In the genomic region with DNA sequence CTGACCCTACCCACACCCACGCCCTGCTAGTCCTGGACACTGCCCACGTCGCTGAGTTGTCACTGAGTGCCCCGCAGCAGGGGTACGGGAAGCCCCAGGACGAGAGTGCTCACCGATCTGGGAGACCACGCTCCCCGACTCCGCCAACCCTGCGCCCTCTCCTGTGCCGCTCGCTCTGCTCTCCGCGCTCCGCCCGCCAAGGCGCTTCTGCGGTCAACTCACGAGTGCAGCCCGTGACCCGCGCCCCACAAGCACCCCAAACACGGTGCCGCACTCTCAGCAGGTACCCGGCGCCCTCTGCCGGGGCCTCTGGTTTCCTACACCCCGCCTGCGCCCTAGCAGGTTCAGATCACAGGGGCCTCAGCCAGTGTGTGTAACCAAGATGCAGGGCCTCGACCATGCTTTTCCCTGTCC, we compare ENCODE assay signal across 8 mouse cellular contexts. TPM values are rescaled to one million over a fixed set of nuclear protein-coding genes. Genes with fewer than 3 reads are reported as not detected.
DNase-seq lines count a peak whose midpoint lies in the region; ATAC-seq and TF ChIP-seq lines count a peak whose summit lies in the region.

A gene (minus strand): TSS at position 258 of the 414 bp plus-strand sequence.

- H3K4me1 ChIP-seq in embryonic facial prominence, embryonic 15.5 days, result peaks cover 13% of the 10 kb centered on the region
- H3K4me1 ChIP-seq in heart, embryonic 14.5 days (ENCODE audit: control insufficient read depth in 2 of 2, insufficient read depth in 2 of 2, low read length in 2 of 2), result no peaks in the 10 kb centered on the region
- no peaks in the 10 kb centered on the region for H3K4me1 ChIP-seq in liver, embryonic 14.5 days (replicated peaks; ENCODE audit: control insufficient read depth in 2 of 2, insufficient read depth in 2 of 2, low read length in 1 of 2)
- H3K4me1 ChIP-seq in neural tube, embryonic 11.5 days (ENCODE audit: control insufficient read depth, insufficient read depth, low read length), result peaks cover 3% of the 10 kb centered on the region; the same call in 1 of the 2 replicates
- no peaks in the 10 kb centered on the region for H3K4me1 ChIP-seq in stomach, postnatal 0 days (replicated peaks; ENCODE audit: control insufficient read depth, insufficient read depth)

- peak within 1 kb of the TSS; percentile 47 for H3K4me3 ChIP-seq in embryonic facial prominence, embryonic 15.5 days (replicated peaks)
- H3K4me3 ChIP-seq in heart, embryonic 14.5 days (ENCODE audit: control insufficient read depth in 1 of 2, insufficient read depth in 1 of 2, low read depth in 1 of 2, low read length in 2 of 2), result peak within 1 kb of the TSS; percentile 51 to 53
- H3K4me3 ChIP-seq in liver, embryonic 14.5 days (ENCODE audit: insufficient read depth in 1 of 2, low read depth in 2 of 2, low read length in 2 of 2), result no peak within 1 kb of the TSS
- H3K4me3 ChIP-seq in neural tube, embryonic 11.5 days (ENCODE audit: low read depth, low read length), result peak within 1 kb of the TSS; percentile 47
- peak within 1 kb of the TSS; percentile 37 for H3K4me3 ChIP-seq in stomach, postnatal 0 days (ENCODE audit: low read depth, low read length)

- no peak for TF ChIP-seq EP300 in liver, embryonic 14.5 days (IDR thresholded peaks at IDR 0.05; ENCODE audit: low read depth)
- TF ChIP-seq EP300 in stomach, postnatal 0 days (optimal IDR thresholded peaks at IDR 0.05), result no peak

- peak within 1 kb of the TSS; percentile 88 for H3K4me2 ChIP-seq in embryonic facial prominence, embryonic 15.5 days (replicated peaks)
- peak within 1 kb of the TSS; percentile 96 for H3K4me2 ChIP-seq in heart, embryonic 14.5 days (ENCODE audit: low read length)
- peak within 1 kb of the TSS; percentile 45 for H3K4me2 ChIP-seq in liver, embryonic 14.5 days (ENCODE audit: low read depth)
- peak within 1 kb of the TSS; percentile 100 for H3K4me2 ChIP-seq in neural tube, embryonic 11.5 days (ENCODE audit: low read depth)
- peak within 1 kb of the TSS; percentile 68 for H3K4me2 ChIP-seq in stomach, postnatal 0 days (replicated peaks; ENCODE audit: low read depth)

- no peak within 1 kb of the TSS for H3K27ac ChIP-seq in embryonic facial prominence, embryonic 15.5 days (replicated peaks)
- H3K27ac ChIP-seq in heart, embryonic 14.5 days (replicated peaks in 1 of 2; ENCODE audit: control insufficient read depth in 1 of 2, insufficient read depth in 1 of 2, low read depth in 2 of 2, low read length in 2 of 2), result no peak within 1 kb of the TSS
- no peak within 1 kb of the TSS for H3K27ac ChIP-seq in liver, embryonic 14.5 days
- no peak within 1 kb of the TSS for H3K27ac ChIP-seq in neural tube, embryonic 11.5 days (ENCODE audit: low read depth, low read length)
- H3K27ac ChIP-seq in stomach, postnatal 0 days (replicated peaks), result no peak within 1 kb of the TSS

- peak; percentile 48 for DNase-seq in 416B (ENCODE audit: low read depth)
- DNase-seq in adrenal gland, postnatal 4 days (ENCODE audit: low spot score in 2 of 2), result peak; percentile 30 to 52
- DNase-seq in kidney, postnatal 4 days, result peak; percentile 78 to 82
- no peak for DNase-seq in liver, embryonic 14.5 days (ENCODE audit: low read depth in 3 of 3, low spot score in 3 of 3)
- peak; percentile 81 for DNase-seq in neural tube, embryonic 11.5 days (ENCODE audit: low spot score)
- peak; percentile 78 for DNase-seq in stomach, postnatal 0 days (ENCODE audit: low spot score)

- no peak within 1 kb of the TSS; the same call in 1 of the 2 replicates for H3K9ac ChIP-seq in embryonic facial prominence, embryonic 15.5 days
- H3K9ac ChIP-seq in heart, embryonic 14.5 days (ENCODE audit: low read length), result peak within 1 kb of the TSS; percentile 62
- H3K9ac ChIP-seq in liver, embryonic 14.5 days (replicated peaks), result no peak within 1 kb of the TSS
- H3K9ac ChIP-seq in neural tube, embryonic 11.5 days (ENCODE audit: low read length), result peak within 1 kb of the TSS; percentile 54
- peak within 1 kb of the TSS; percentile 35; the same call in 1 of the 2 replicates for H3K9ac ChIP-seq in stomach, postnatal 0 days (ENCODE audit: low read length)

- peak; percentile 74 for TF ChIP-seq CTCF in liver, embryonic 14.5 days (IDR thresholded peaks at IDR 0.05; ENCODE audit: low read depth)
- TF ChIP-seq CTCF in stomach, postnatal 0 days (IDR thresholded peaks at IDR 0.05; ENCODE audit: low read depth), result peak; percentile 84

- peak; percentile 47; the same call in 1 of the 2 replicates for ATAC-seq in embryonic facial prominence, embryonic 15.5 days (ENCODE audit: insufficient number of reproducible peaks, low FRiP score, low TSS enrichment, low read depth)
- peak; percentile 39; the same call in 1 of the 2 replicates for ATAC-seq in heart, embryonic 14.5 days (ENCODE audit: insufficient number of reproducible peaks, insufficient read depth, low FRiP score, low read depth)
- no peak for ATAC-seq in liver, embryonic 14.5 days (ENCODE audit: insufficient read depth)
- ATAC-seq in neural tube, embryonic 11.5 days (ENCODE audit: insufficient read depth, low FRiP score, low TSS enrichment), result no peak; the same call in 1 of the 2 replicates
- ATAC-seq in stomach, postnatal 0 days (ENCODE audit: low FRiP score, low TSS enrichment), result peak; percentile 71

- peaks cover 34% of the 10 kb centered on the region for H3K27me3 ChIP-seq in embryonic facial prominence, embryonic 15.5 days
- H3K27me3 ChIP-seq in heart, embryonic 14.5 days (ENCODE audit: control insufficient read depth, insufficient read depth, low read length), result peaks cover 30% of the 10 kb centered on the region
- H3K27me3 ChIP-seq in liver, embryonic 14.5 days (ENCODE audit: control insufficient read depth, insufficient read depth, low read length), result peaks cover 7% of the 10 kb centered on the region
- H3K27me3 ChIP-seq in neural tube, embryonic 11.5 days (ENCODE audit: control insufficient read depth, insufficient read depth, low read length), result peaks cover 11% of the 10 kb centered on the region
- H3K27me3 ChIP-seq in stomach, postnatal 0 days (ENCODE audit: control insufficient read depth, insufficient read depth, low read length), result peaks cover 8% of the 10 kb centered on the region; the same call in 1 of the 2 replicates

- H3K9me3 ChIP-seq in embryonic facial prominence, embryonic 15.5 days (replicated peaks), result no peaks in the 10 kb centered on the region
- H3K9me3 ChIP-seq in heart, embryonic 14.5 days (ENCODE audit: control insufficient read depth, low read length), result no peaks in the 10 kb centered on the region
- no peaks in the 10 kb centered on the region for H3K9me3 ChIP-seq in liver, embryonic 14.5 days (ENCODE audit: control insufficient read depth, low read length)
- no peaks in the 10 kb centered on the region for H3K9me3 ChIP-seq in neural tube, embryonic 11.5 days (ENCODE audit: control insufficient read depth, low read length)
- no peaks in the 10 kb centered on the region for H3K9me3 ChIP-seq in stomach, postnatal 0 days (ENCODE audit: control insufficient read depth, low read length)

- no peaks in the 10 kb centered on the region for H3K36me3 ChIP-seq in embryonic facial prominence, embryonic 15.5 days
- no peaks in the 10 kb centered on the region for H3K36me3 ChIP-seq in heart, embryonic 14.5 days (ENCODE audit: control insufficient read depth, insufficient read depth, low read length)
- H3K36me3 ChIP-seq in liver, embryonic 14.5 days (replicated peaks; ENCODE audit: control insufficient read depth, insufficient read depth, low read depth), result no peaks in the 10 kb centered on the region
- H3K36me3 ChIP-seq in neural tube, embryonic 11.5 days (ENCODE audit: control insufficient read depth, insufficient read depth, low read length), result no peaks in the 10 kb centered on the region
- no peaks in the 10 kb centered on the region for H3K36me3 ChIP-seq in stomach, postnatal 0 days (ENCODE audit: control insufficient read depth, insufficient read depth, low read length)

- under 1% methylated on average over 31 of the region's 31 CpGs for WGBS in embryonic facial prominence, embryonic 15.5 days
- under 1% methylated on average over 31 of the region's 31 CpGs for WGBS in heart, embryonic 14.5 days
- whole genome bisulfite sequencing in liver, embryonic 14.5 days (ENCODE audit: insufficient replicate concordance), result under 1% methylated on average over 29 of the region's 31 CpGs
- WGBS in neural tube, embryonic 11.5 days, result under 1% methylated on average over 31 of the region's 31 CpGs
- WGBS in stomach, postnatal 0 days, result under 1% methylated on average over 28 of the region's 31 CpGs

RNA-seq across cellular contexts. Expression of the gene that starts here (rescaled TPM):
- total RNA-seq in adrenal gland, postnatal 4 days (2021), result under 1 TPM; 0.34 to 0.73 TPM
- 0.95 and 1.0 TPM in 2 replicates for polyA plus RNA-seq in embryonic facial prominence, embryonic 15.5 days (2015; fragmentation: Nextera tagmentation; extraction: Ambion mirVana)
- polyA plus RNA-seq in heart, embryonic 14.5 days (2014; fragmentation: Nextera tagmentation; extraction: Ambion mirVana), result 0.20 TPM in 1 of 2 replicates, not detected in the other
- not detected in 2 replicates for polyA plus RNA-seq in liver, embryonic 14.5 days (2012; rRNA removed)
- polyA plus RNA-seq in liver, embryonic 14.5 days (2014; fragmentation: Nextera tagmentation; extraction: Ambion mirVana), result 0.05 TPM in 1 of 2 replicates, not detected in the other
- 0.55 and 0.73 TPM in 2 replicates for polyA plus RNA-seq in neural tube, embryonic 11.5 days (2014; fragmentation: Nextera tagmentation; extraction: Ambion mirVana)
- 0.11 and 0.21 TPM in 2 replicates for polyA plus RNA-seq in stomach, postnatal 0 days (2015; fragmentation: Nextera tagmentation; extraction: Ambion mirVana)

Comparison
In these comparisons a context has a peak if more than half of its experiments do, and no peak if none do; other contexts are left out.
1. Peak in DNase-seq in adrenal gland, postnatal 4 days; RNA of the gene not detected or under 1 TPM.
2. Peak in ATAC-seq, H3K4me3 ChIP-seq, H3K9ac ChIP-seq and H3K4me2 ChIP-seq in heart, embryonic 14.5 days; RNA of the gene not detected or under 1 TPM.
3. Peak in DNase-seq, H3K4me3 ChIP-seq, H3K9ac ChIP-seq and H3K4me2 ChIP-seq in neural tube, embryonic 11.5 days; RNA of the gene not detected or under 1 TPM.
4. Peak in DNase-seq, ATAC-seq, H3K4me3 ChIP-seq, H3K9ac ChIP-seq and H3K4me2 ChIP-seq in stomach, postnatal 0 days; RNA of the gene not detected or under 1 TPM.
5. DNase-seq: peak in 416B (single experiment) and kidney, postnatal 4 days (2 of 2); none in liver, embryonic 14.5 days (0 of 3).
6. H3K4me2 ChIP-seq: peak in every context shown above with its lines; median percentile 100 in neural tube, embryonic 11.5 days; 96 in heart, embryonic 14.5 days; 88 in embryonic facial prominence, embryonic 15.5 days; 68 in stomach, postnatal 0 days; 45 in liver, embryonic 14.5 days.